8 mouse cellular contexts compared by ENCODE assay signal in genomic region chr4:155217241-155218103, GRCm38 (mm10). TPM values are rescaled to one million over a fixed set of nuclear protein-coding genes. Genes with fewer than 3 reads are reported as not detected.
DNase-seq lines count a peak whose midpoint lies in the region; ATAC-seq and TF ChIP-seq lines count a peak whose summit lies in the region.

No protein-coding gene starts in this region.

- no peak for ATAC-seq in embryonic facial prominence, embryonic 14.5 days (ENCODE audit: low read depth)
- 0 out of 2 replicates have a peak, but pooled peaks have one; percentile 8 for ATAC-seq in intestine, postnatal 0 days
- ATAC-seq in lung, embryonic 16.5 days (ENCODE audit: low read depth) = no peak

- TF ChIP-seq CTCF in left cerebral cortex, adult 2 months (IDR thresholded peaks at IDR 0.05) = no peak
- TF ChIP-seq CTCF in intestine, postnatal 0 days (IDR thresholded peaks at IDR 0.05; ENCODE audit: low read depth) = no peak
- no peak for TF ChIP-seq CTCF in small intestine, adult 2 months (IDR thresholded peaks at IDR 0.05; ENCODE audit: extremely low read depth, insufficient read length, insufficient replicate concordance, low read depth, low read length)

- H3K4me1 ChIP-seq in embryonic facial prominence, embryonic 14.5 days (ENCODE audit: control insufficient read depth, insufficient read depth, low read length) = peaks cover 57% of the 10 kb centered on the region
- H3K4me1 ChIP-seq in intestine, postnatal 0 days (replicated peaks; ENCODE audit: control insufficient read depth, insufficient read depth, low read length) = peaks cover 38% of the 10 kb centered on the region
- peaks cover 68% of the 10 kb centered on the region for H3K4me1 ChIP-seq in lung, embryonic 16.5 days (replicated peaks; ENCODE audit: control insufficient read depth, insufficient read depth, low read length)
- peaks cover 61% of the 10 kb centered on the region for H3K4me1 ChIP-seq in small intestine, adult 2 months (ENCODE audit: control insufficient read depth, insufficient read depth, insufficient read length, low read length)

- no peaks in the 10 kb centered on the region for H3K27me3 ChIP-seq in embryonic facial prominence, embryonic 14.5 days (replicated peaks; ENCODE audit: control insufficient read depth, insufficient read depth, low read length)
- H3K27me3 ChIP-seq in intestine, postnatal 0 days (replicated peaks; ENCODE audit: control insufficient read depth, insufficient read depth, low read length) = no peaks in the 10 kb centered on the region
- H3K27me3 ChIP-seq in lung, embryonic 16.5 days (ENCODE audit: control insufficient read depth, insufficient read depth, low read depth, low read length) = no peaks in the 10 kb centered on the region
- H3K27me3 ChIP-seq in small intestine, adult 2 months (ENCODE audit: control insufficient read depth, insufficient read depth, low read length) = no peaks in the 10 kb centered on the region

- WGBS in embryonic facial prominence, embryonic 14.5 days = 34% methylated on average over 12 of the region's 12 CpGs
- WGBS in intestine, postnatal 0 days = 41% methylated on average over 12 of the region's 12 CpGs
- 33% methylated on average over 12 of the region's 12 CpGs for WGBS in lung, embryonic 16.5 days
- 52% methylated on average over 12 of the region's 12 CpGs for WGBS in small intestine, adult 2 months

- intact Hi-C loops in left cerebral cortex, adult 2 months (cut with DNase I) = no loop called here
- intact Hi-C loops in left cerebral cortex, postnatal 4 days (cut with DNase I) = loop anchor here (5.0 kb wide), 2 partner anchors 45 to 65 kb away; no protein-coding TSS in a partner anchor

- no peak for TF ChIP-seq POLR2A in small intestine, adult 2 months (IDR thresholded peaks at IDR 0.05; ENCODE audit: low read depth, low read length)

- peak overlapping the region; percentile 93 for H3K4me2 ChIP-seq in embryonic facial prominence, embryonic 14.5 days (ENCODE audit: low read depth, low read length)
- peak overlapping the region; percentile 91 for H3K4me2 ChIP-seq in intestine, postnatal 0 days (replicated peaks; ENCODE audit: low read depth)
- peak overlapping the region; percentile 97 for H3K4me2 ChIP-seq in lung, embryonic 16.5 days (ENCODE audit: low read depth, low read length)

- 0 out of 2 replicates have a peak overlapping the region, but pooled peaks have one; percentile 15 for H3K9ac ChIP-seq in embryonic facial prominence, embryonic 14.5 days (ENCODE audit: low read depth, low read length)
- H3K9ac ChIP-seq in intestine, postnatal 0 days (ENCODE audit: low read depth, low read length) = no peak overlapping the region
- H3K9ac ChIP-seq in lung, embryonic 16.5 days (ENCODE audit: low read length) = peak overlapping the region; percentile 17; the same call in 1 of the 2 replicates

- no peaks in the 10 kb centered on the region for H3K9me3 ChIP-seq in embryonic facial prominence, embryonic 14.5 days (ENCODE audit: control insufficient read depth, low read length)
- no peaks in the 10 kb centered on the region for H3K9me3 ChIP-seq in intestine, postnatal 0 days (ENCODE audit: control insufficient read depth)
- no peaks in the 10 kb centered on the region for H3K9me3 ChIP-seq in lung, embryonic 16.5 days (ENCODE audit: control insufficient read depth, low read length)

- H3K36me3 ChIP-seq in embryonic facial prominence, embryonic 14.5 days (ENCODE audit: control insufficient read depth, insufficient read depth, low read length) = peaks cover 4% of the 10 kb centered on the region; the same call in 1 of the 2 replicates
- peaks cover 3% of the 10 kb centered on the region; the same call in 1 of the 2 replicates for H3K36me3 ChIP-seq in intestine, postnatal 0 days (ENCODE audit: control insufficient read depth, insufficient read depth)
- H3K36me3 ChIP-seq in lung, embryonic 16.5 days (ENCODE audit: control insufficient read depth, insufficient read depth, low read length) = no peaks in the 10 kb centered on the region
- H3K36me3 ChIP-seq in small intestine, adult 2 months (ENCODE audit: control insufficient read depth, insufficient read depth, low read length) = no peaks in the 10 kb centered on the region

- H3K4me3 ChIP-seq in left cerebral cortex, adult 2 months = peak overlapping the region; percentile 85; the same call in 1 of the 2 replicates
- peak overlapping the region; percentile 87; the same call in 1 of the 2 replicates for H3K4me3 ChIP-seq in embryonic facial prominence, embryonic 14.5 days (ENCODE audit: low read depth, low read length)
- no peak overlapping the region for H3K4me3 ChIP-seq in intestine, postnatal 0 days (ENCODE audit: low read depth, low read length)
- no peak overlapping the region for H3K4me3 ChIP-seq in lung, embryonic 16.5 days (ENCODE audit: low read length)
- H3K4me3 ChIP-seq in small intestine, adult 2 months (ENCODE audit: low read depth, low read length) = 0 out of 2 replicates have a peak overlapping the region, but pooled peaks have one; percentile 3

- no peak for DNase-seq in left cerebral cortex, adult 2 months (ENCODE audit: extremely low spot score in 1 of 2, low spot score in 2 of 2)
- DNase-seq in left cerebral cortex, postnatal 4 days = no peak
- no peak for DNase-seq in embryonic facial prominence, embryonic 14.5 days (ENCODE audit: low spot score)
- no peak for DNase-seq in left cerebral cortex, adult 11 months (ENCODE audit: low spot score)
- DNase-seq in right cerebral cortex, postnatal 36 days (ENCODE audit: low spot score in 2 of 2) = no peak

- 0 out of 2 replicates have a peak overlapping the region, but pooled peaks have one; percentile 8 for H3K27ac ChIP-seq in left cerebral cortex, adult 2 months
- H3K27ac ChIP-seq in embryonic facial prominence, embryonic 14.5 days (replicated peaks; ENCODE audit: low read depth, low read length) = no peak overlapping the region
- no peak overlapping the region for H3K27ac ChIP-seq in intestine, postnatal 0 days (ENCODE audit: low read depth, low read length)
- H3K27ac ChIP-seq in lung, embryonic 16.5 days (ENCODE audit: low read length) = peak overlapping the region; percentile 50
- peak overlapping the region; percentile 20; the same call in 1 of the 2 replicates for H3K27ac ChIP-seq in small intestine, adult 2 months (ENCODE audit: insufficient read depth, low read depth, low read length)

RNA-seq across cellular contexts. Expression of gene Ski, which starts 4.9 kb away (rescaled TPM):
- total RNA-seq in left cerebral cortex, adult 2 months (2021) = 100 to 1,000 TPM; 113 to 119 TPM
- 100 to 1,000 TPM; 117 to 121 TPM for total RNA-seq in left cerebral cortex, postnatal 4 days (2021)
- 34.1 and 34.9 TPM in 2 replicates for polyA plus RNA-seq in embryonic facial prominence, embryonic 14.5 days (2014; fragmentation: Nextera tagmentation; extraction: Ambion mirVana)
- 13.3 and 14.0 TPM in 2 replicates for polyA plus RNA-seq in intestine, postnatal 0 days (2015; fragmentation: Nextera tagmentation; extraction: Ambion mirVana)
- 15.8 and 16.7 TPM in 2 replicates for polyA plus RNA-seq in lung, embryonic 16.5 days (2015; fragmentation: Nextera tagmentation; extraction: Ambion mirVana)
- 27.8 and 48.0 TPM in 2 replicates for polyA plus RNA-seq in small intestine, adult 2 months (2012; rRNA removed)

RNA-seq across cellular contexts. Expression of gene Faap20, which starts 32.1 kb away (rescaled TPM):
- total RNA-seq in left cerebral cortex, adult 2 months (2021) = 10 to 100 TPM; 25.9 to 28.8 TPM
- total RNA-seq in left cerebral cortex, postnatal 4 days (2021) = 10 to 100 TPM; 32.1 to 33.0 TPM
- 66.1 and 68.5 TPM in 2 replicates for polyA plus RNA-seq in embryonic facial prominence, embryonic 14.5 days (2014; fragmentation: Nextera tagmentation; extraction: Ambion mirVana)
- 54.6 and 57.8 TPM in 2 replicates for polyA plus RNA-seq in intestine, postnatal 0 days (2015; fragmentation: Nextera tagmentation; extraction: Ambion mirVana)
- polyA plus RNA-seq in lung, embryonic 16.5 days (2015; fragmentation: Nextera tagmentation; extraction: Ambion mirVana) = 78.6 and 79.6 TPM in 2 replicates
- 22.5 and 52.0 TPM in 2 replicates for polyA plus RNA-seq in small intestine, adult 2 months (2012; rRNA removed)

Comparison
In these comparisons a context has a peak if more than half of its experiments do, and no peak if none do; other contexts are left out.
1. H3K27ac ChIP-seq: peak in left cerebral cortex, adult 2 months (single experiment), lung, embryonic 16.5 days (single experiment) and small intestine, adult 2 months (single experiment); none in embryonic facial prominence, embryonic 14.5 days (single experiment) and intestine, postnatal 0 days (single experiment).
2. H3K4me3 ChIP-seq: peak in left cerebral cortex, adult 2 months (single experiment), embryonic facial prominence, embryonic 14.5 days (single experiment) and small intestine, adult 2 months (single experiment); none in intestine, postnatal 0 days (single experiment) and lung, embryonic 16.5 days (single experiment).
3. Peak in every context shown above with its lines, with median percentiles within 50 percentile points of each other: H3K4me2 ChIP-seq.